Comparison of ENCODE assay signal across 8 mouse cellular contexts in genomic region chr4:137795611-137796557, GRCm38 (mm10). TPM values are rescaled to one million over a fixed set of nuclear protein-coding genes. Genes with fewer than 3 reads are reported as not detected.
DNase-seq lines count a peak whose midpoint lies in the region; ATAC-seq and TF ChIP-seq lines count a peak whose summit lies in the region.

Gene Alpl, minus strand, starts transcription at chr4:137796384.

- no peaks in the 10 kb centered on the region for H3K9me3 ChIP-seq in hindbrain, embryonic 13.5 days
- no peaks in the 10 kb centered on the region for H3K9me3 ChIP-seq in midbrain, embryonic 10.5 days (replicated peaks)

- no peak within 1 kb of the TSS for H3K27ac ChIP-seq in hindbrain, embryonic 13.5 days
- peak within 1 kb of the TSS; percentile 81 for H3K27ac ChIP-seq in midbrain, embryonic 10.5 days (replicated peaks)
- no peak within 1 kb of the TSS for H3K27ac ChIP-seq in spleen, adult 2 months (ENCODE audit: insufficient read depth, low read length)

- peaks cover 48% of the 10 kb centered on the region for H3K27me3 ChIP-seq in hindbrain, embryonic 13.5 days
- H3K27me3 ChIP-seq in midbrain, embryonic 10.5 days (ENCODE audit: low read depth, poor library complexity, severe bottlenecking) = peaks cover 60% of the 10 kb centered on the region
- H3K27me3 ChIP-seq in spleen, adult 2 months (ENCODE audit: control insufficient read depth, insufficient read depth, low read length) = peaks cover 6% of the 10 kb centered on the region

- peak within 1 kb of the TSS; percentile 44 for H3K4me3 ChIP-seq in hindbrain, embryonic 13.5 days
- peak within 1 kb of the TSS; percentile 56 for H3K4me3 ChIP-seq in midbrain, embryonic 10.5 days
- peak within 1 kb of the TSS; percentile 59; the same call in 1 of the 2 replicates for H3K4me3 ChIP-seq in spleen, adult 2 months (ENCODE audit: extremely low read depth, insufficient read depth, insufficient read length)

- TF ChIP-seq CTCF in spleen, adult 2 months (IDR thresholded peaks at IDR 0.05; ENCODE audit: extremely low read depth, insufficient read depth, insufficient read length, insufficient replicate concordance) = peak; percentile 66

- WGBS in hindbrain, embryonic 13.5 days = under 1% methylated on average over 54 of the region's 78 CpGs
- 1% methylated on average over 78 of the region's 78 CpGs for WGBS in midbrain, embryonic 10.5 days
- 2% methylated on average over 77 of the region's 78 CpGs for WGBS in spleen, adult 2 months

- H3K36me3 ChIP-seq in hindbrain, embryonic 13.5 days = no peaks in the 10 kb centered on the region
- no peaks in the 10 kb centered on the region for H3K36me3 ChIP-seq in midbrain, embryonic 10.5 days
- H3K36me3 ChIP-seq in spleen, adult 2 months (ENCODE audit: control insufficient read depth, insufficient read depth, low read length) = no peaks in the 10 kb centered on the region

- peaks cover 33% of the 10 kb centered on the region for H3K4me1 ChIP-seq in hindbrain, embryonic 13.5 days (replicated peaks)
- H3K4me1 ChIP-seq in midbrain, embryonic 10.5 days = peaks cover 66% of the 10 kb centered on the region
- peaks cover 4% of the 10 kb centered on the region; the same call in 1 of the 2 replicates for H3K4me1 ChIP-seq in spleen, adult 2 months (ENCODE audit: control insufficient read depth, insufficient read depth, insufficient read length)

- ATAC-seq in hindbrain, embryonic 13.5 days (ENCODE audit: low FRiP score) = peak; percentile 76
- ATAC-seq in inflammation-experienced regulatory T-cells, adult 6 months = no peak

- peak within 1 kb of the TSS; percentile 83 for H3K4me2 ChIP-seq in hindbrain, embryonic 13.5 days

- intact Hi-C loops in left cerebral cortex, postnatal 25 days (cut with DNase I) = loop anchor here (2.0 kb wide), 1 partner anchor 65 kb away; no protein-coding TSS in a partner anchor

- peak; percentile 90 for DNase-seq in ZHBTc4 (ENCODE audit: low read depth, low spot score)
- DNase-seq in cerebellum, adult 8-10 months = peak; percentile 54
- peak; percentile 62 for DNase-seq in gastrocnemius, adult 18-20 months (ENCODE audit: low spot score)
- DNase-seq in left cerebral cortex, postnatal 25 days (ENCODE audit: low spot score in 2 of 2) = peak; percentile 39 to 50
- DNase-seq in midbrain, embryonic 10.5 days (ENCODE audit: low spot score) = peak; percentile 80
- peak in 1 of 2 experiments; percentile 72 for DNase-seq in spleen, adult 2 months (ENCODE audit: low read depth in 1 of 2, low spot score in 2 of 2)

- no peak for TF ChIP-seq POLR2A in spleen, adult 2 months (IDR thresholded peaks at IDR 0.05; ENCODE audit: low read depth, low read length)

- peak within 1 kb of the TSS; percentile 67 for H3K9ac ChIP-seq in hindbrain, embryonic 13.5 days

RNA-seq across cellular contexts. Expression of gene Alpl, which starts in this region (rescaled TPM):
- 10 to 100 TPM; 22.5 to 22.9 TPM for total RNA-seq in gastrocnemius, adult 18-20 months (2021)
- 6.9 and 10.2 TPM in 2 replicates for polyA plus RNA-seq in hindbrain, embryonic 13.5 days (2015; fragmentation: Nextera tagmentation; extraction: Ambion mirVana)
- total RNA-seq in left cerebral cortex, postnatal 25 days (2021) = 1 to 10 TPM; 7.1 to 7.8 TPM
- 34.2 and 38.6 TPM in 2 replicates for polyA plus RNA-seq in midbrain, embryonic 10.5 days (2016; fragmentation: Nextera tagmentation; extraction: Ambion mirVana)
- polyA plus RNA-seq in spleen, adult 2 months (2012; rRNA removed) = 6.2 and 8.3 TPM in 2 replicates
- 1 to 10 TPM in 2 of 3 experiments, under 1 TPM in 1; 0.43 to 1.4 (median 1.4) TPM for polyA plus RNA-seq in inflammation-experienced regulatory T-cells, adult 6 months (2017; shearing (Covaris generic))
